Mouse (Mus musculus) duodenum, adult 2 months (tissue): ENCODE data around the gene Mars2. TPM values are rescaled to one million over a fixed set of nuclear protein-coding genes. Genes with fewer than 3 reads are reported as not detected.

ENCODE experiments used
- polyA plus RNA-seq: library from polyadenylated mRNA; depleted of rRNA; stranded (reverse); fragments of >200 nt; gene quantifications from 2 replicates; pipeline ENCODE4 v1.2.3, GENCODE M21; 2012; ENCODE audit warnings: low replicate concordance; rRNA removed

The Mars2 gene
- 1.0 and 2.0 TPM in 2 replicates for polyA plus RNA-seq

DNA sequence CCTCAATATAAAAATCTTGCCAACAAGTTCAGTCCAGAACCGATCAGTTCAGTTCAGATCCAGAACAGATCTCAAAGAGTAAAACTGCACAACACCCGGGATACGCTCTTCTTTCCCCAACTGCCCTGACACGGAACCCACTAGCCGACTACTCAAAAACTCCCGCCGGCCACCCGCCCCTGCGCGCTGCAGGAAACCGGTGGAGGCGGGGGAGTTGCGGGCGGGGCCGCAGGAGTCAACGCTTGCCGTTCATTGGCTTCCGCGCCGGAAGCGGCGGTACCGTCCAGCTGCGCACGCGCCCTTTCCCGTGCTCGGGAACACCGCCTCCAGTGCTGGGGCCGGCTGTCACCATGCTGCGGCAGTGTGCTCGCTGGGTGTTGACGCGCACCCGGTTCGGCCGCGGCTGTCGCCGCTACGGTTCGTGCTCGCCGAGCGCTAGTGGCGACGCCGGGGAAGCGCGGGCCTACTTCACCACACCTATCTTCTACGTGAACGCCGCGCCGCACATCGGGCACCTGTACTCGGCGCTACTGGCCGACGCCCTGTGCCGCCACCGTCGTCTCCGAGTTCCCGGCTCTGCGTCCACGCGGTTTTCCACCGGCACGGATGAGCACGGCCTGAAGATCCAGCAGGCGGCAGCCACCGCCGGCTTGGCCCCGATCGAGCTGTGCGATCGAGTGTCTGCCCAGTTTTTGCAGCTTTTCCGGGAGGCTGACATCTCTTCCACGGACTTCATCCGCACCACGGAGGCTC lies at the start of gene Mars2:
Mars2 (plus strand) TSS at position 288 of the 753 bp plus-strand sequence.

DNA sequence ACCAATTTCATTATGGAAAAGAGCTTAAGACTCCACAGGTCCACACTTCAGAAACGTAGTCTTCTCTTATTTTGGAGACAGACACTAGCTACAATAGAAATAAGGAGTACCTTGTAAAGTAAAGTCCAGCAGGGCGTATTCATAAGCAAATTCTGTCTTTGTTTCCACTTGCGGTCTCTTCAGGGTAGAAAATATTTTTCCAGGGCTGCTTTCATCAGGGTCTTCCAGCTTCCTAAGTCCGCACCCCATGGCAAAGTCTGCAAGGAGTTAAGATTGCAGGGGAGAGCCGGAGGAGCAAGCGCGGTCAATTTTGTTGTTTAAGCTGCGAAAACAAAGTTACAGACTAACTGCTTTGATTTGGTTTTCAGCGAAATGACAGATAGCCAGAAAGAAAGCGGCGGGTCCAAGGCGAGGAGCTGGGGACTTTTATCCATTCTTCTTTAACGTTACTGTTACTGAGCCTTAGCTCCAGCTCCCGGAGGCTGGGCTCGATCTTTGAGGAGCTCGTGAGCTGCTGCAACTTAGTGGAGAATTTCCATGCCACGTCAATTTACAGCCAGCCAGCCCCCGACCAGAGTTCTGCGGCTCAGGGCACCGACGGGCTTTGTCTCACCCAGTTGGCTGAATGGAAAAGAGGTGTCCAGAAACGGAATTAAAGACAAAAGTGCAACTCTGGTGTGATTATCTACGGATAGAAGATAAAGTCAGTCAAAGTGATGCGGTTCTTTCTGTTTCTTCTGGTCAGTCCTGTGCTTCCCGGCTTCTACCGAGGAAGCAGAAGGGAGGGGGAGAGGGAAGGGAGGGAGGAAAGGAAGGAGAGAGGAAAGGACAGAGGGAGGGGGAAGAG lies 10.7 kb upstream of the Mars2 start, which contains the start of gene Rftn2:
Rftn2 (minus strand) TSS at position 772 of the 847 bp plus-strand sequence.

Other genes starting within 250 kb of the Mars2 start
- 5.1 and 5.6 TPM in 2 replicates for gene Sf3b1, start 209.7 kb upstream of the Mars2 start, polyA plus RNA-seq
- gene Coq10b, start 184.4 kb upstream of the Mars2 start, polyA plus RNA-seq = 4.6 and 7.1 TPM in 2 replicates
- gene Hspe1, start 149.0 kb upstream of the Mars2 start, polyA plus RNA-seq = 23.1 and 29.4 TPM in 2 replicates
- 5.9 and 8.0 TPM in 2 replicates for gene Hspd1, start 148.9 kb upstream of the Mars2 start, polyA plus RNA-seq
- 2.2 and 2.3 TPM in 2 replicates for gene Mob4, start 105.9 kb upstream of the Mars2 start, polyA plus RNA-seq
- gene Rftn2, start 10.4 kb upstream of the Mars2 start, polyA plus RNA-seq = 0.47 and 0.56 TPM in 2 replicates
- 0.26 TPM in 1 of 2 replicates, not detected in the other for gene Boll, start 126.3 kb downstream of the Mars2 start, polyA plus RNA-seq
- 0.62 and 0.63 TPM in 2 replicates for gene Plcl1, start 168.7 kb downstream of the Mars2 start, polyA plus RNA-seq